Mouse (Mus musculus) urinary bladder, postnatal 36 days (tissue): ENCODE data around the gene Neurod1.
A peak's percentile ranks its signal among the peaks of the same experiment; 100 is the strongest.

Experiments
- DNase-seq, 2 experiments: peaks; one replicate each; pipeline ENCODE4 v3.0.0; 2022; ENCODE audit warnings: low spot score in 2 of 2, mixed read lengths in 1 of 2

Gene Neurod1

DNA sequence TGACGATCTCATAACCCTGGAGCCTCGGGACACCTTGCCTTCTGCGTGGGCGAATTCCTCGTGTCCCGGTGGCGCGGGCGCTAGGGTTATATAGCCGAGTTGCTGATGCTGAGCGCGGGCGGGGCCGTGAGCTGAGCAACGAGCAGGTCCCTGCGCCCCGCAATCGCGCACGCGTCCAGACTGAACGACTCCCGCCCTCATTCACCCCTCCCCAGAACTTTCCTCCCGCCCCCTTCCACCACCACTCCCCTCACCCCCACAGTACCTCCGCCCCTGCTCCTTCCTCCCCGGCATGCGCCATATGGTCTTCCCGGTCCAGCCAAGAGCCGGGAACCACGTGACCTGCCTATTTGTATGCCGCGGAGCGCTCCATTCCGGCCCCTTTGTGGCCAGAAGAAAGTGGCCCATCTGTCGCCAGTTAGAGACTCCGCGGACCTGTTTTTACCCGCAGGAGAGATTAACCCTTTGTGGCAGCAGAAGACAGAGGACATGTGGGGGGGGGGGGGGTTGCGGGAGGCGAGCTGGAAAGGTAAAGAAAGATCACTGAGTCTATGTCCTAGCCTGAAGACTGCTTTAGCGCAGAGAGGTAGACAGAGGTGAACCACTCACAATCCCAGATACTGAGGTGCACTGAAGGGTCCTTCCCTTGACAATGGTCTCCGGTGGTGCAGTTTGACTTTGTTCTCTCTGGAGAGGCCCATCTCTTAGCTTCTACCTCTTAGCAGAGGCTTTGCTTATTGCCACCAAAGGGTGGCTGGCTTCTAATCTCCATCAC is at the start of gene Neurod1, which contains the start of gene Cerkl:
Gene Neurod1, minus strand, starts transcription at position 177 of the 775 bp plus-strand sequence.
Gene Cerkl, minus strand, starts transcription at position 211 of the 775 bp plus-strand sequence.
- DNase-seq = no peak

DNA sequence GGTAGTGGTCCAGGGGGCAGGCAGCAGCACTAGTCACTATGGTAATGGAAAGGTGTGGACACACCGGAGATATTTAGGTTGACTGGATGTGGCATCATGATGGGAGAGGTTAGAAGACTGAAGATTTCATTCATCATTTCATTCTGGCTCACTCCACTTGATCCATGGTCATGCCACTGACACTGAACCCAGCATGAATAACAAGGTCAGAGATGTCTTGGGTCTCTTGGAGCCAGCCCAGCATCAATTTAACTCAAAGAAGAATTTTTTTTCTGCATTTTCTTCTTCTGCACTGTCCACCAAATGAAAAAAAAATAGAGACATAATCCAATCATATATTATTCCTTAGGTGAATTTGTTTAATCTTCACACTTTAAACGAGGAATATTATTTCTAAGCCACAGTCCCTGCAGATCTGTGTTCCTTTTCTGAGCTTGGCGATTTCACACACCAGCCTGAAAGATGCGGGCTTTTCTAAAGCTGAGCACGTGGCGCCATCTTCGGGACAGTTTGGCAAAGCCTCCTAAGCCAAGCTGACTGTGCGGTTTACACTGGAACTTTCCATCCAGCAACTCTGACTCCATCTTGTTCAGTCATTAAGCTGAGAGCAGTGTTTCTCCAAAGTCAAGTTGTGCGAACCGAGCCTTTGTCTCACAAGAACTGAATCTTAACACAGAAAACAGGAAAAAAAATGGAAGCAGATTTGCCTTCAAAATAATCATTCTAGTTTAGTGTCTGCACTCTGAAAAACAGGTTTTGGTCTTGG is 42.6 kb upstream of the Neurod1 start:
- peak; percentile 32 to 55 for DNase-seq

DNA sequence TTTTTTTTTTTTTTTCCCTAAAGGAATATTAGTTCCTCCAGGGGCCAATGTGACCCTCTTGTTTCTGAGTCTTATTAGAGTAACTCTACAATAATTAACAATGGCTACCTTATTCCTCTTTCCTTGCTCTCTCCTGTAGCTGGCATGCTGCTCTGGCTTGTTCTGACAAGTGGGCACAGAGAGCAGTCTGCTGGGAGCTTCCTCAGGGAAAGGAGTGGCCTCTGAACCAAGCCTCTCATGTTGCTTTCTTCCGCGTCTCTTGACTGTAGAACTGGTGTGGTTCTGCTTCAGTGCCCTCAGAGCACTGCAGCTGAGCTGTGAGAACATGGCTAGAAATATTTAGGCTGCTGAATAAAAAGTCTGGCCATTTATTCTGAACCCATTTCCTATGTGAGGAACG is 28.6 kb upstream of the Neurod1 start:
- DNase-seq = no peak

DNA sequence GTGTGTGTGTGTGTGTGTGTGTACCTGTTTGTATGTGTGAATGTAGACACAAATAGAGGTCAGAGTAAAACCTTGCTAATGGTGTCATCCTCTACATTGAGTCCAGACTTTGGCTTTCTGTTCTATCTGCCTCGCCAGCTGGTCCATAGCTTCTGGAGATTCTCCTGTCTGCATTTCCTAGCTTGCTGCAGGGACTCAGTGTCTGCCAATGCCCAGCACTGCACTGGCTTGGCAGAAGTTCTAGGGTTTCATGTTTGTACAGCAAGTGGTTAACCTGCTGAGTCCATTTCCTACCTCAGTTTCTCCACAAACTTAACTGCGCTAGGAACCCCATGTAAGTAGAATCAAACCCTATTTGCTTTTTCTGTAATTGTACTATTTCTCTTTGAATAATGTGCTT is 26.0 kb upstream of the Neurod1 start:
- no peak for DNase-seq

DNA sequence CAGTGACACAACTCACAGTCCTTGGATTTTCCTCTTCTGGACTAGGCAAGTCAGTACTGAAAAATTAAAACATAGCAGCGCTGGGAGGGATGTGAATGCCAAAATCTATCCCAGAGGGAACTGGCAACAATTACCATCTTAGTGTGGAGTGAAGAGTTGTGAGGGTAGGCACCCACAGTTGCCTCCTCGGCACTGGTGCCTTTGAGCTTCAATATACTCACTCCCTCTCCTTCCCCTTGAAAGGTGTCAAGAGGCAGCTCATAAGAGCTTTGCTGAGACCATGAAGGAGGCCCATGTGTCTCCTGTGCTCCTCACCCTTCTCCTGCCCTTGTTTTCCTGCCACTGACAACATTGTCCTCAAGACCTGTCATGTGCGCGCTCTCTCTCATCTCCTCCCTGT is 5.9 kb upstream of the Neurod1 start:
- no peak for DNase-seq

DNA sequence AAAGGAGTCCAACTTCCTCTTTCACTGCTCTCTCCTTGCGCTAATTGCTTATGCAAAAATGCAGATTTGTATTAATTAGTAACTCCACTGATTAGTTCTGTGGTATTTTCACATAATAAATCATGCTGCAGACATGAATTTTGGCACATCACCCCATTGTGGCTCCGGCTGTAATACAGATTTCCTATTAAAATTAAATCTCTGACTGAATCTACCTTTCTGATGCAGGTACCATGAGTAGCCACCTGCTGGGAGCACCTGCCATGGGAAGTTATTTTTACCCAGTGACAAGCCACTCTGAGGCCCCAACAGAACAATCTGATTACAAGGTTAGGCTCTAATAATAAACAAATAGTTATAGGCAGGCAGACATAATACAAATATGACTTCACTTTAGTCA is 5.3 kb upstream of the Neurod1 start:
- no peak for DNase-seq

DNA sequence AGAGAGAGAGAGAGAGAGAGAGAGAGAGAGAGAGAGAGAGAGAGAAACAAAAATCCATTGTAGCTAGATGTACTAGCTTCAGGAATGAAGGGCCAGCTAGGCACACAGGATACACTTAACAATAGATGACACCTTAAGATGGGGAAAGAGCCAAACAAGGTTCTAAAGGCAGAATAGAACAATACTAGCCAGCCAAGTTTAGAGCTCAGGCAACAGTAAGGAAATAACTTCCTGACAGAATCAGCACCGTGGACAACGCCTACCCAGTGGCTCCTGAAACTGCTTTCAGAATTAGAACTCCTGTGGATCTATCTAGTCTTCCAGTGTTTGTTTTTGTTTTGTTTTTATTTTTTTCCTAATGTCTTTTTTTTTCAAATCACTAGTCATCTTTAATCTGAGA is 4.0 kb upstream of the Neurod1 start:
- no peak for DNase-seq

DNA sequence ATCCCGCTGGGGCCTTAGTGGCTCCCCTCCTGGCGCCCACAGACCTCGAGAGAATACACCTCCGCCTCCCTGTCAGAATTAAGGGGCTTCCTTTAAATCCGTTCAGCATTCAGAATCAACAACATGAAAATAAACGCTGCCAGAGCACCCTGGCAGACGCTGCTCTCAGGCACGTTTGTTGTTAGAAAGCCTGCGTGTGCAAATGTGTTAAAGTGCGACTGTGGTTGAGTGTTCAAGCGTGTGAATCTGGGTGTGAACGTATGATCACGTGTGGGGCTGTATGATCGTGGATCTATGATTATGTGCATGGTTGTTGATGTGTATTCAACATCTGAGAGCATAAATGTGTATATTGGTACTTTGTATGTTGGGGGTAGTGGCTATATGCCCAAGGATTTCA is 3.6 kb upstream of the Neurod1 start:
- DNase-seq = no peak

DNA sequence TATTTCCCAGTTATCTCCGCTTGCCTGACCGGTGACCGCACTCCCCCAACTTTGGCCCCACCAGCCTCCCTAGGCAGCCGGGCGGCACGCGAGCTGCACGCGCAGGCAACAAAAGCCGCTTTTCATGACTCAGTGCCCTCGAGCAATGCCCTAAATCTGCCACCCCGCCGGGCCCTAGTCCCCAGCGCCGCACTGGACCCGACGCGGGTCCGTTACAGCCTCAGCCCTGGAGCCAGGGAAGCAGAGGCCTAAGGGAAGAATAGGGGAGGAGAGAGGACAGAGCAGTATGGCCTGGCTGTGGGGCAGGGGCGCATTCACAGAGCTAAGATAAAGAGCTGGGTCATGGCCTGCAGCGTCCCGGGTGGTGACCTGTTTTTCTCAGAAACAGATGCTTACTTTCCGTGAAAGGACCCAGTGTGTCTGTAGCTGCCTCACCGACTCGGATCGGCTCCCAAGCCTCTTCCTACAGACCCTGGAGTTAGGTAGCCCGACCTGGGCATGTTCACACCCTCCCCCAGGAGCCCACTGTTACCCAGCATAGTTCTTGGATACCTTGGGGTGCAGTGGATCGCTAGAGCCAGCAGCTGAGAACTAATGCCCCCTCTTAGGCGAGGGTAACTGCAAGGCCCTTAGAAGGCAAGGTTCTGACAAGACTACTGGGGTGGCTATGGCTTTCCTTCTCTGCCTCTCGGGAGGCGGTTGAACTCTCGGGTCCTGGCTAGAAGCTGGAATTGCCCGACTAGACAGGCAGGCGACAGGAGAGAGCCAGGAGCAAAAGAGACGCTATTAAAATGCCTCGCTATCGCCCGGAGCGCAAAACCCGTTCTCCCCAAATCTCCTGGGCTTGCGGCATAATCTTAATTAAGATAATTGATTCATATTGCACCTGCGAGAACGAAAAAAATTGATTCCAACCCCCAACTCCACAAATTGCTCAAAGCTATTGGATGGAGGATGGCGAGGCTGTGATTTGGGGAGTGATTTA is 2.8 kb upstream of the Neurod1 start:
- DNase-seq = no peak

DNA sequence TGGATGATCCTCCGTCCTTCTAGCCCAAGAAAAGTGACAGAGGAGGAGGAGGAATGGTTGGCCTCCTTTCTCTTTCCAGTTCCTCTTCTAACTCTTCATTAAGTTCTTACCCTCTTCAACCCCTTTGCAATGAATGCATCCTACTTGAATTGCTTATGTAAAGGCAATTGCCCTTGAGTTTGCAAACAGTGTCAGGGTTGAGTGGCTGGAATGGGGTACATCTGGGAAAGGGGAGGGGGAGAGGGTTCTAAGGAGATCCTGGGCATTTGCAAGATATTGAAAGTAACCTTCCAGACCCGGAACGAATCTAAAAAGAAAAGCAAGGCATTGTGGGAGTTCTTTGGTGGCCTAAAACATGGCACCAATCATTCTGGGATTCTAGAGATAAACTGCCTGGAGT is 1.4 kb upstream of the Neurod1 start:
- DNase-seq = no peak

DNA sequence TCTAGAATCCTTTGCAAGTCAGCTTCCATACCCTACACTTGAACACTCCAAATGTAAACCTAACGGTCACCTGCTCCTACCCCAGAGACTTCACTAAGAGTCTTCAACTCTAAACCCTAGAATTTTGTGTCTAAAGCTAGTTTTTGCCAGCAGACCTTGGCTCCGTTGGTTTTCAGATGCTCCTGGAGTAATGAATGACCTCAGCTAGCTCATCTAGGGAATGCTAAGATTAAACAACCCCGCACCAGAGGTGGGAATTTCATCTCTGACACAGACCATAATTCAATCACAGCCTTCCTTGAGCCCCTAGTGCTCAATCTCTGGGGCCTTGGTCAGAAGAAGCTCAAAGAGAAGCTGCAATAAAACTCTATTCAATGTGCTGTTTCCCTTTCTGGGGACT is 883 bp upstream of the Neurod1 start:
- DNase-seq = no peak

DNA sequence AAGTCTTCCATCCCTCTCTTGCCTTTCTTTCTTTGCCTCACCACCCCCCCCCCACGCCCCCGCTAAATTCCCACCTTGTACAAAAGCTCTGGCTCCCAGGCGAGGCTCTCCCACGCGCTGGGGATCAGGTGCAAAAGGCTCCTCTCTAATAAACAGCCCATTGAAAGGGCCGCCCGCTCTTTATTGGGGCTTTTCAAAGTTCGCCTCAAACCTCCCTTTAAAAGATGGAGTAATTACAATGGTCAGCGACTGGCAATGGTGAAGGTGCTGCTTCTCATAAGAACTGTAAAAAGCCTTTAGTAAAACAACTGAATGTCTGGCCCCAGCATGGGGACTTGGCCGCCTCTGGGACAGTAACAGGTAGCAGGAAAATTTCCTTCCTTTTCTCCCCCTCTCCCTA is 905 bp downstream of the Neurod1 start:
- no peak for DNase-seq

DNA sequence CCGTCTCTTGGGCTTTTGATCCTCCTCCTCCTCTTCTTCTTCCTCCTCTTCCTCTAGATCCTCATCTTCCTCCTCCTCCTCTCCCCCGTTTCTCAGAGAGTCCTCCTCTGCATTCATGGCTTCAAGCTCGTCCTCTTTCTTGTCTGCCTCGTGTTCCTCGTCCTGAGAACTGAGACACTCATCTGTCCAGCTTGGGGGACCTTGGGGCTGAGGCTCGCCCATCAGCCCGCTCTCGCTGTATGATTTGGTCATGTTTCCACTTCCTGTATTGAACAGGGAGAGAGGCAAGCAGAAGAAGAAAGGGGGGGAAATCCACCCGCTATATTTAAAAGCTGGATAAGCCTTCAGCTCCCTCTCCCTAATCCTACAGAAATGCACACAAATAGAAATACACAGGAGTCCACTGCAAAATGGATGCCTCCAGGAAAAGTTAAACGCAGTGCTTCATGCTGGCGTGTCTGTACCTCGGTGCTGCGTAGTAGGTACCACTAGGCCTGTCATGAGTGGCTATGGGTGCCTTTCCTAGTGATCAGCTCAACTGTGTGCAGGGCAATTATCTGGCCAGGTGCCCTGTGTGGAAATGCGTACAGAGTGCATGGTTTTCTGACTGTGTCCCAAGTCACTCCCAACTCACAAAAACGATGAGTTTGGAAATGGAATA is 1.6 kb downstream of the Neurod1 start:
- no peak for DNase-seq

DNA sequence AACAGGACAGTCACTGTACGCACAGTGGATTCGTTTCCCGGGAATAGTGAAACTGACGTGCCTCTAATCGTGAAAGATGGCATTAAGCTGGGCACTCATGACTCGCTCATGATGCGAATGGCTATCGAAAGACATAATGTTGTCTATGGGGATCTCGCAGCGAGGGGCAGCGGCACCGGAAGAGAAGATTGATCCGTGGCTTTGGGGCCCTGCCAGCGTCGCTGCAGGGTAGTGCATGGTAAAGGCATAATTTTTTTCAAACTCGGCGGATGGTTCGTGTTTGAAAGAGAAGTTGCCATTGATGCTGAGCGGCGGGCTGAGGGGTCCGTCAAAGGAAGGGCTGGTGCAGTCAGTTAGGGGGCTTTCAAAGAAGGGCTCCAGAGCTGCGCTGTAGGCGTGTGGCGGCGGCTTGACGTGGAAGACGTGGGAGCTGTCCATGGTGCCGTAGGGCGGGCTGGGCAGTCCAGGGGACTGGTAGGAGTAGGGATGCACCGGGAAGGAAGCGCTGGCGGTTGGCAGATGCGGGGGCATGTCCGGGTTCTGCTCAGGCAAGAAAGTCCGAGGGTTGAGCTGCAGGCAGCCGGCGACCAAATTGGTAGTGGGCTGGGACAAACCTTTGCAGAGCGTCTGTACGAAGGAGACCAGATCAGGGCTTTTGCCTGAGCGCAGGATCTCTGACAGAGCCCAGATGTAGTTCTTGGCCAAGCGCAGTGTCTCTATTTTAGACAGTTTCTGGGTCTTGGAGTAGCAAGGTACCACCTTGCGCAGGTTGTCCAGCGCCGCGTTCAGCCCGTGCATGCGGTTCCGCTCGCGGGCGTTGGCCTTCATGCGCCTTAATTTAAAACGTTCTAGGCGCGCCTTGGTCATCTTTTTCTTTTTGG is 2.4 kb downstream of the Neurod1 start:
- DNase-seq = peak; percentile 28 to 55

DNA sequence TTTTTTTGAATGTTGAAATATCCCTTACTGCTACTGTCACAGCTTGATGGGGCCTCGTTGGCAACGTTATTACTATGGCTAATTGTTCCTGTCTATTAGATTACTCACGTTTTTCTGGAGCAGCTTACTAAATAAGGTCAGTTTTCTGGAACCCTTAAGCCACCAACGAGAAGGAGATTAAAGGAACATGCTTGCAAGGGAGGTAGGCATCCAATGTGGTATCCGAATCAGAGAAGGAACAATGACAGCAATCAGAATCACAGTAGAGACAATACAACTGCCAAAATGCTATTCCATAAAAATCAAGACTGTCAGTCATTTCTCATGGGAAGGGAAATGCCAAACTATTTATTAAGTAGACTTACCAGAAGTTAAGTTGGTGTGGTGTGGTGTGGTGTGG is 5.1 kb downstream of the Neurod1 start:
- DNase-seq = no peak

DNA sequence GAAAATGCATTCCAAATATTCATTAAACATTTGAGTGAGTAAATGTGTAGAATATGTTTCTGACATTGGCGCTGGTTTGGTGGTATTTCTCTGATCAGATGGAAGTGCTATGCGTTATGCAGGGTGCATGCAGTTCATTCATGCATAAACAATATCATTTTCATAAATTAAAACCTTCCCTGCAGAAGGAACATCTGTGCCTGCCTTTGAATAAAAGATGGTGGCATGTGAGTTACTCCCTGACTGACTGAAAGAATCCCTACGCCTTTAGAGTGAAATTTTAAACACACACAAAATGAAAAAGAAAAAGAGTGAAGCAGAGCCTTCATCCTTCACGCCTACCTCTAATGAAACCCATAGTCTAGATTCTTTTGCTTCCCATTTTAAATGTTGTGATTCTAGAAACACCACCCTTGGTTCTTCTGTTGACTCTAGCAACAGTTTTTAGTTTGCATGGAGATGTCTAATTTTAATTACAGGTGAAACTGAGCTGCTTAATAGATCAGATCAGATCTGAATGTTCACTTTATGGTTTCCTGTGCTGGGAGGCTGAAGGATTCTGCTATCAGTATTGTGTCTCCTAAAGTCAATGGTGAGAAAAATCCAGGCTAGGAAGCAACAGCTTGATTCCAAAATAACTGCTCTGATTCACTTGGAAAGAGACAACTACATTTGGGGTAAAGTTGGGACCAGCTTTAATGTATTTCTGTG is 5.7 kb downstream of the Neurod1 start:
- DNase-seq = no peak

DNA sequence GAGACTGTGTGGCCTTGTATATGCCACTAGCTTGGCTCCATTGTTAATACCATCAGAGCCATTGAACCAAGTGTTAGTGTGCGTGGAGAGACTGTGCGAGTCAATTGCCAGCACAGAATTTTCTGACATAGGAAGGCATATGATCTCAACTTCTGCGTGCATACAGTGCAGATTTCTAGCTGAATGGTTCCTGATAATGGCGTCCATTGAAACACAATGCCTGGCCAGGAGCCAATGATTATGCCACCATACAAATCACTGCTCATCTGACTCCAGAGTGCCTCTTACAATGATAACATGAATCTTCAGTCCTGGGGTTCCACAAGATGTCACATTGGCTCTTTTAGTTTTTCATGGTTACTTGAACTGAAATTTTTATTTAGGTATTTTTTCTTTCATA is 7.2 kb downstream of the Neurod1 start:
- no peak for DNase-seq

DNA sequence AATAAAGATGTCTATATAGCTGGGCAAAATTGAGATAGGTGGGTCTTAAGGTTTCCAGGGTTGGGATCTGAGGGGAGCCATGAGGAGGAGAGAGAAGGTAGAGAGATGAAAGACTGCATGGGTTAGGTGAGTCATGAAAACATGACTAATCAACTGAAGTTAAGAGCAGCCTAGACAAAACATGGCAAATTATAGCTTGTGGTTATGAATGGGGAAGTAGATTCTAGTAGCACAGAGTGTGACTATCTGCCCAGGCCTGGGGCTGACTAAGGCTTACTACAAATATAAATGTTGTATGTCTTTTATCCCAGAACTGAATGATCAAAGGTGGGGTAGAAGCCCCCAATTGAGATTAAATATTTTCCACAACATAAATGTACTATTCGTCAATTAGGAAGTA is 9.4 kb downstream of the Neurod1 start:
- DNase-seq = no peak

DNA sequence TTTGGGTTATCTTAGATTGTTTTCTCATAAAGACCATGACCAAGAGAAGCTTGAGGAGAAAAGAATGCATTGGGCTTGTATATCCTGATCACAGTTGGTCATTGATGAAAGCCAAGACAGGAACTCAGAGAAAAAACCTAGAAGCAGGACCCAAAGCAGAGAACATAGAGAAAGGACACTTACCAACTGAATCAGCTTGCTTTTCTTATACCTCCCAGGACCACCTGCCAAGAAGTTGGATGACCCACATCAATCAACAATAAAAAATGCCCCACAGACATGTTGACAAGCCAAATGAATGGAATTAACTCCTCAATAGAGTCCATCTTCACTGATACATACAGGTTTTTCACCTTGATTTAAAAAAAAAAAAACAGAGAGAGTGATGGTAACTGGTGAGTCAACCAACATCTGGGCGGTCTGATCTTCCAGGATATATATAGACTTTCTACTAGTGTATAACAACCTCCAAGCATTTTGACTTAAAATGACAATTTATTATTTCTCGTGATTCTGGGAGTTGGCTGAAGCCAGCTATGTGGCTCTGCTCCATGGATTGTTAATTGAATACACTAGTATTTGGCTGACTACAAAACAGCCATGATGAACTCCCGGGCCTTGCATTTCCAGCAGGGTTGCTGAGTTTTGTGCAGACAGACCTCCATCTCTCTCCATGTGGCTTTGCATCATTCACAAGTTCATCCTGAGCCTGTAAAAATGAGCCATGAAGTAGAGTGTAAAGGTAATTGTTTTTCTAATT is 12.5 kb downstream of the Neurod1 start:
- DNase-seq = no peak
